Mouse (Mus musculus) MEL (cell line): ENCODE measurements around the gene Commd7. TPM values are rescaled to one million over a fixed set of nuclear protein-coding genes. Genes with fewer than 3 reads are reported as not detected.

Source experiments
- DNase-seq: peaks from one replicate; pipeline ENCODE4 v3.0.0; 2011; ENCODE audit warnings: low read depth, low spot score
- H3K27ac ChIP-seq: 2 replicates; pipeline ENCODE4 v1.5.1; 2012; ENCODE audit warnings: low read depth, mild to moderate bottlenecking, control low read depth, low read length, moderate library complexity; ENCODE audit not compliant: control insufficient read depth
- H3K27me3 ChIP-seq, 2 experiments: fragments of 150-350 bp in 1 of 2; sonication (generic) in 1 of 2; 2 replicates each; pipeline ENCODE4 v1.6.1; 2012; ENCODE audit warnings: low read length in 2 of 2, mild to moderate bottlenecking in 2 of 2, improper control_type of control experiment in 1 of 2, moderate library complexity in 1 of 2; ENCODE audit not compliant: insufficient read depth in 2 of 2, control insufficient read depth in 1 of 2
- H3K36me3 ChIP-seq, 2 experiments: 2 replicates each; pipeline ENCODE4 v1.6.1; 2012 to 2014; ENCODE audit warnings: low read length in 2 of 2, improper control_type of control experiment in 1 of 2, inconsistent platforms in 1 of 2, mild to moderate bottlenecking in 1 of 2; ENCODE audit not compliant: insufficient read depth in 2 of 2, control insufficient read depth in 1 of 2
- H3K4me1 ChIP-seq, 2 experiments: fragments of 150-350 bp in 1 of 2; sonication (generic) in 1 of 2; 2 replicates each; pipeline ENCODE4 v1.6.1; 2012; ENCODE audit warnings: low read length in 2 of 2, improper control_type of control experiment in 1 of 2, mild to moderate bottlenecking in 1 of 2; ENCODE audit not compliant: insufficient read depth in 2 of 2, control insufficient read depth in 1 of 2
- H3K4me3 ChIP-seq, 2 experiments: fragments of 150-350 bp in 1 of 2; sonication (generic) in 1 of 2; 2 replicates each; pipeline ENCODE4 v1.5.1; 2012; ENCODE audit warnings: low read depth in 2 of 2, low read length in 2 of 2, mild to moderate bottlenecking in 2 of 2, moderate library complexity in 2 of 2, control low read depth in 1 of 2, improper control_type of control experiment in 1 of 2; ENCODE audit not compliant: control insufficient read depth in 1 of 2, insufficient read depth in 1 of 2
- H3K79me2 ChIP-seq: 2 replicates; pipeline ENCODE4 v1.6.1; 2012; ENCODE audit warnings: mild to moderate bottlenecking, low read length, moderate library complexity; ENCODE audit not compliant: control insufficient read depth, poor library complexity, insufficient read depth
- H3K9ac ChIP-seq: 2 replicates; pipeline ENCODE4 v1.6.1; 2012; ENCODE audit warnings: low read depth, mild to moderate bottlenecking, control low read depth, low read length, moderate library complexity; ENCODE audit not compliant: control insufficient read depth, poor library complexity, severe bottlenecking
- H3K9me3 ChIP-seq: fragments of 150-350 bp; sonication (generic); replicated peaks from 2 replicates; pipeline ENCODE4 v1.6.1; 2012; ENCODE audit warnings: mild to moderate bottlenecking, low read length, improper control_type of control experiment, moderate library complexity; ENCODE audit not compliant: insufficient read depth
- CHD1 ChIP-seq: IDR thresholded peaks from 2 replicates; pipeline ENCODE4 v1.6.1; 2012; ENCODE audit warnings: low read depth, mild to moderate bottlenecking, inconsistent platforms, low read length, improper control_type of control experiment
- ELF1 ChIP-seq: IDR thresholded peaks from 2 replicates; pipeline ENCODE4 v1.6.1; 2014; ENCODE audit warnings: low read depth, mild to moderate bottlenecking, inconsistent platforms, low read length, improper control_type of control experiment, moderate library complexity
- EP300 ChIP-seq, 2 experiments: IDR thresholded peaks; 2 replicates each; pipeline ENCODE4 v1.6.1; 2011; ENCODE audit warnings: improper control_type of control experiment in 2 of 2, low read length in 2 of 2, low read depth in 1 of 2, mild to moderate bottlenecking in 1 of 2
- ETS1 ChIP-seq: IDR thresholded peaks from 2 replicates; pipeline ENCODE4 v1.6.1; 2012; ENCODE audit warnings: low read depth, mild to moderate bottlenecking, inconsistent platforms, low read length, improper control_type of control experiment, moderate library complexity
- GATA1 ChIP-seq: IDR thresholded peaks from 2 replicates; pipeline ENCODE4 v1.6.1; 2011; ENCODE audit warnings: low read depth, low read length, improper control_type of control experiment
- JUND ChIP-seq: IDR thresholded peaks from 2 replicates; pipeline ENCODE4 v1.6.1; 2011; ENCODE audit warnings: low read depth, mild to moderate bottlenecking, improper control_type of control experiment, low read length
- KAT2A ChIP-seq: conservative IDR thresholded peaks from 2 replicates; pipeline ENCODE4 v1.6.1; 2012; ENCODE audit warnings: low read depth, low read length, improper control_type of control experiment, inconsistent platforms
- MAX ChIP-seq: IDR thresholded peaks from 2 replicates; pipeline ENCODE4 v1.6.1; 2011; ENCODE audit warnings: low read length, improper control_type of control experiment
- MAZ ChIP-seq: IDR thresholded peaks from 2 replicates; pipeline ENCODE4 v1.6.1; 2012; ENCODE audit warnings: low read depth, mild to moderate bottlenecking, inconsistent platforms, low read length, improper control_type of control experiment
- MEF2A ChIP-seq: IDR thresholded peaks from 2 replicates; pipeline ENCODE4 v1.6.1; 2014; ENCODE audit warnings: low read depth, mild to moderate bottlenecking, inconsistent platforms, low read length, improper control_type of control experiment; ENCODE audit not compliant: poor library complexity, insufficient replicate concordance, severe bottlenecking; ENCODE audit errors: extremely low read depth
- MYB ChIP-seq: IDR thresholded peaks from 2 replicates; pipeline ENCODE4 v1.6.1; 2011; ENCODE audit warnings: mild to moderate bottlenecking, low read depth, low read length, improper control_type of control experiment
- NELFE ChIP-seq: IDR thresholded peaks from 2 replicates; pipeline ENCODE4 v1.6.1; 2011; ENCODE audit warnings: low read depth, low read length, improper control_type of control experiment
- NRF1 ChIP-seq: IDR thresholded peaks from 2 replicates; pipeline ENCODE4 v1.6.1; 2014; ENCODE audit warnings: low read depth, mild to moderate bottlenecking, inconsistent platforms, low read length, improper control_type of control experiment, moderate library complexity; ENCODE audit not compliant: poor library complexity, insufficient read depth, severe bottlenecking
- POLR2AphosphoS2 ChIP-seq: IDR thresholded peaks from 2 replicates; pipeline ENCODE4 v1.6.1; 2011; ENCODE audit warnings: low read length, improper control_type of control experiment
- POLR2AphosphoS5 ChIP-seq: IDR thresholded peaks from 2 replicates; pipeline ENCODE4 v1.6.1; 2012; ENCODE audit warnings: low read depth, borderline replicate concordance, mild to moderate bottlenecking, inconsistent platforms, low read length, moderate library complexity, mixed read lengths
- RCOR1 ChIP-seq: IDR thresholded peaks from 2 replicates; pipeline ENCODE4 v1.6.1; 2012; ENCODE audit warnings: low read depth, mild to moderate bottlenecking, inconsistent platforms, low read length, improper control_type of control experiment
- SMC3 ChIP-seq: IDR thresholded peaks from 2 replicates; pipeline ENCODE4 v1.6.1; 2011; ENCODE audit warnings: low read depth, low read length, improper control_type of control experiment
- TAL1 ChIP-seq: IDR thresholded peaks from 2 replicates; pipeline ENCODE4 v1.6.1; 2012; ENCODE audit warnings: mild to moderate bottlenecking, inconsistent platforms, low read length, moderate library complexity, mixed read lengths
- TBP ChIP-seq: IDR thresholded peaks from 2 replicates; pipeline ENCODE4 v1.8.0; 2011; ENCODE audit warnings: low read depth, low read length, improper control_type of control experiment
- UBTF ChIP-seq: IDR thresholded peaks from 2 replicates; pipeline ENCODE4 v1.6.1; 2012; ENCODE audit warnings: low read depth, mild to moderate bottlenecking, inconsistent platforms, low read length, improper control_type of control experiment, moderate library complexity, borderline replicate concordance; ENCODE audit not compliant: insufficient read depth
- USF1 ChIP-seq: IDR thresholded peaks from 2 replicates; pipeline ENCODE4 v1.6.1; 2014; ENCODE audit warnings: low read depth, mild to moderate bottlenecking, inconsistent platforms, low read length, improper control_type of control experiment, moderate library complexity
- ZKSCAN1 ChIP-seq: IDR thresholded peaks from 2 replicates; pipeline ENCODE4 v1.6.1; 2012; ENCODE audit warnings: low read depth, mild to moderate bottlenecking, inconsistent platforms, low read length, improper control_type of control experiment, moderate library complexity
- polyA plus RNA-seq, 2 experiments: library from polyadenylated mRNA; stranded (reverse) in 1 of 2; unstranded in 1 of 2; fragments of >175 nt in 1 of 2; fragments of >200 nt in 1 of 2; gene quantifications; 2 replicates each; pipeline versions ENCODE4 v1.2.1 to v1.2.4; 2012; ENCODE audit warnings: low replicate concordance in 2 of 2, low read depth in 1 of 2; ENCODE audit not compliant: insufficient read length in 2 of 2, insufficient read depth in 1 of 2, missing spikeins in 1 of 2
- total RNA-seq: library from RNA; depleted of rRNA; stranded (reverse); fragments of 300-350 nt; gene quantifications from 2 replicates; pipeline ENCODE4 v1.2.3, GENCODE M21; 2012

Gene Commd7
- total and polyA plus RNA-seq, 3 experiments = 25.5 to 36.1 TPM; not detected in 1

GRCm38 (mm10) chr2:153583641-153584049 lies 48.9 kb downstream of the Commd7 start (continued):
- no peak for TF ChIP-seq ZKSCAN1
- TF ChIP-seq TAL1 = peak; percentile 95
- TF ChIP-seq ELF1 = 0 out of 2 replicates have a peak, but pooled peaks have one; percentile 50
- TF ChIP-seq ETS1 = peak; percentile 76
- TF ChIP-seq, all 39 proteins: peak for 19

GRCm38 (mm10) chr2:153582876-153583585 lies 49.5 kb downstream of the Commd7 start:
- Histone ChIP-seq H3K9ac (peak overlapping the region; percentile 91), H3K4me1 (peaks cover 6 to 24% of the 10 kb centered on the region in 2 experiments), H3K4me3 (peak overlapping the region; percentile 42 to 54), H3K27me3 (no peaks in the 10 kb centered on the region), H3K9me3 (no peaks in the 10 kb centered on the region), H3K79me2 (peaks cover 5% of the 10 kb centered on the region; the same call in 1 of the 2 replicates), H3K36me3 (peaks cover 0 to 12% of the 10 kb centered on the region in 2 experiments; a peak in 2 of 4 replicates), H3K27ac (peak overlapping the region; percentile 100)
- 0 out of 2 replicates have a peak, but pooled peaks have one; percentile 15 for TF ChIP-seq CHD1
- TF ChIP-seq POLR2AphosphoS5 = no peak
- TF ChIP-seq SMC3 = no peak
- peak; percentile 49; the same call in 1 of the 2 replicates for TF ChIP-seq NRF1
- no peak for DNase-seq

GRCm38 (mm10) chr2:153581416-153581815 lies 51.2 kb downstream of the Commd7 start:
- Histone ChIP-seq H3K4me3 (no peak overlapping the region), H3K27ac (no peak overlapping the region), H3K36me3 (peaks cover 0 to 23% of the 10 kb centered on the region in 2 experiments; a peak in 2 of 4 replicates), H3K9ac (no peak overlapping the region), H3K79me2 (peaks cover 5% of the 10 kb centered on the region; the same call in 1 of the 2 replicates)
- DNase-seq = no peak
- TF ChIP-seq MYB = no peak
- TF ChIP-seq JUND = no peak
- no peak for TF ChIP-seq NELFE
- no peak for TF ChIP-seq SMC3
- no peak for TF ChIP-seq RCOR1
- no peak for TF ChIP-seq KAT2A
- TF ChIP-seq USF1 = no peak
- no peak for TF ChIP-seq MEF2A
- TF ChIP-seq CHD1 = no peak
- no peak for TF ChIP-seq MAZ
- TF ChIP-seq TBP = no peak
- TF ChIP-seq MAX = no peak
- TF ChIP-seq ELF1 = no peak
- no peak for TF ChIP-seq UBTF
- TF ChIP-seq POLR2AphosphoS5 = no peak
- TF ChIP-seq EP300 (IDR thresholded peaks at IDR 0.05; ENCODE audit: low read depth in 1 of 2, low read length in 2 of 2) = no peak
- TF ChIP-seq POLR2AphosphoS2 = no peak
- TF ChIP-seq GATA1 = no peak
- TF ChIP-seq, all 39 proteins: peak for 0
- no peaks in the 10 kb centered on the region for H3K9me3 ChIP-seq
- no peaks in the 10 kb centered on the region for H3K27me3 ChIP-seq
- H3K4me1 ChIP-seq = peaks cover 10 to 38% of the 10 kb centered on the region in 2 experiments
